Mouse (Mus musculus) forebrain, embryonic 14.5 days (tissue): ENCODE results near the gene Ypel1. TPM values are rescaled to one million over a fixed set of nuclear protein-coding genes. Genes with fewer than 3 reads are reported as not detected.
A peak's percentile ranks its signal among the peaks of the same experiment; 100 is the strongest.

Source experiments
- ATAC-seq: fragments of 200-750 bp; cut with Nextera tagmentation; 2 replicates; pipeline ENCODE4 v1.8.0; 2017; ENCODE audit warnings: mild to moderate bottlenecking, moderate library complexity
- DNase-seq: peaks from one replicate; pipeline ENCODE4 v3.0.0-alpha.2; 2015; ENCODE audit warnings: low spot score
- H3K27ac ChIP-seq: fragments of 300-500 bp; sonication (generic); 2 replicates; pipeline ENCODE4 v1.5.1; 2014; ENCODE audit warnings: low read depth, mild to moderate bottlenecking, control low read depth, low read length, moderate library complexity
- H3K27me3 ChIP-seq: fragments of 300-500 bp; sonication (generic); replicated peaks from 2 replicates; pipeline ENCODE4 v1.6.1; 2014; ENCODE audit warnings: low read length, control low read depth, mixed read lengths; ENCODE audit not compliant: control insufficient read depth, insufficient read depth
- H3K36me3 ChIP-seq: fragments of 300-500 bp; sonication (generic); 2 replicates; pipeline ENCODE4 v1.6.1; 2014; ENCODE audit warnings: low read length, control low read depth; ENCODE audit not compliant: control insufficient read depth, insufficient read depth
- H3K4me1 ChIP-seq: fragments of 300-500 bp; sonication (generic); 2 replicates; pipeline ENCODE4 v1.6.1; 2014; ENCODE audit warnings: antibody characterized with exemption, low read length, control low read depth; ENCODE audit not compliant: control insufficient read depth, insufficient read depth
- H3K4me2 ChIP-seq: fragments of 300-500 bp; sonication (generic); 2 replicates; pipeline ENCODE4 v1.6.1; 2014; ENCODE audit warnings: mild to moderate bottlenecking, control low read depth, low read length
- H3K4me3 ChIP-seq: fragments of 300-500 bp; sonication (generic); 2 replicates; pipeline ENCODE4 v1.5.1; 2014; ENCODE audit warnings: low read depth, low read length, control low read depth
- H3K9ac ChIP-seq: fragments of 300-500 bp; sonication (generic); 2 replicates; pipeline ENCODE4 v1.6.1; 2014; ENCODE audit warnings: mild to moderate bottlenecking, low read length, control low read depth, moderate library complexity
- H3K9me3 ChIP-seq: fragments of 300-500 bp; sonication (generic); replicated peaks from 2 replicates; pipeline ENCODE4 v1.6.1; 2016; ENCODE audit warnings: low read length, control low read depth, mixed read lengths; ENCODE audit not compliant: control insufficient read depth
- WGBS: fragments of 180-500 bp; shearing (Covaris S2); extraction: QIAGEN DNeasy Blood & Tissue Kit; methylation state at CpG from one replicate; pipeline ENCODE4 v1.1.7; 2014; 5-methylcytosine and 5-hydroxymethylcytosine counted together
- polyA plus RNA-seq: library from polyadenylated mRNA; unstranded; fragments of >200 nt; fragmentation: Nextera tagmentation; extraction: Ambion mirVana; gene quantifications from 2 replicates; pipeline ENCODE4 v1.2.1, GENCODE M21; 2014

Ypel1 gene
- polyA plus RNA-seq, 1 experiment from 2014 or later: 180 TPM

DNA sequence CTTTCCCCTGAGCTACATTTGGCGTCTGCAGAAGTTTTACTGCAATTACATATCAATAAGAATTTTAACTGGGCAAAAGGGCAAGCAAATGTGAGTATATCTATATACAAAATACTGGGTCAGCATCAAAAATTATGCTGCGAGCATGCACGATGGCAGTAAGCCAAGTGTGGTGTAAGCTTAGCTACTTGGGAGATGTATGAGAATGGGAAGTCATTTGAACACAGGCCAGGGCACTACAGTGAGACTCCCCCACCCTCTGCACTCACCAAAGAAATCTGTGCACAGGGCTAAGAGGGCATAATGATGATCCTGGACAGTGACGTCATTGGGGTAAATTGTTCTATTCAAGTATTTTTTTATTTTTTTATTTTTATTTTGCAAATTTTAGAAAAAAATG is 35.1 kb downstream of the Ypel1 start:
- DNase-seq (no peak), ATAC-seq (no peak)
- H3K4me2 ChIP-seq: no peak overlapping the region
- peaks cover 7% of the 10 kb centered on the region for H3K4me1 ChIP-seq
- no peak overlapping the region for H3K9ac ChIP-seq
- no peak overlapping the region for H3K27ac ChIP-seq
- H3K4me3 ChIP-seq: no peak overlapping the region
- H3K27me3 ChIP-seq: no peaks in the 10 kb centered on the region
- H3K9me3 ChIP-seq: no peaks in the 10 kb centered on the region
- 84% methylated on average over 4 of the region's 4 CpGs for WGBS
- peaks cover 78% of the 10 kb centered on the region for H3K36me3 ChIP-seq

DNA sequence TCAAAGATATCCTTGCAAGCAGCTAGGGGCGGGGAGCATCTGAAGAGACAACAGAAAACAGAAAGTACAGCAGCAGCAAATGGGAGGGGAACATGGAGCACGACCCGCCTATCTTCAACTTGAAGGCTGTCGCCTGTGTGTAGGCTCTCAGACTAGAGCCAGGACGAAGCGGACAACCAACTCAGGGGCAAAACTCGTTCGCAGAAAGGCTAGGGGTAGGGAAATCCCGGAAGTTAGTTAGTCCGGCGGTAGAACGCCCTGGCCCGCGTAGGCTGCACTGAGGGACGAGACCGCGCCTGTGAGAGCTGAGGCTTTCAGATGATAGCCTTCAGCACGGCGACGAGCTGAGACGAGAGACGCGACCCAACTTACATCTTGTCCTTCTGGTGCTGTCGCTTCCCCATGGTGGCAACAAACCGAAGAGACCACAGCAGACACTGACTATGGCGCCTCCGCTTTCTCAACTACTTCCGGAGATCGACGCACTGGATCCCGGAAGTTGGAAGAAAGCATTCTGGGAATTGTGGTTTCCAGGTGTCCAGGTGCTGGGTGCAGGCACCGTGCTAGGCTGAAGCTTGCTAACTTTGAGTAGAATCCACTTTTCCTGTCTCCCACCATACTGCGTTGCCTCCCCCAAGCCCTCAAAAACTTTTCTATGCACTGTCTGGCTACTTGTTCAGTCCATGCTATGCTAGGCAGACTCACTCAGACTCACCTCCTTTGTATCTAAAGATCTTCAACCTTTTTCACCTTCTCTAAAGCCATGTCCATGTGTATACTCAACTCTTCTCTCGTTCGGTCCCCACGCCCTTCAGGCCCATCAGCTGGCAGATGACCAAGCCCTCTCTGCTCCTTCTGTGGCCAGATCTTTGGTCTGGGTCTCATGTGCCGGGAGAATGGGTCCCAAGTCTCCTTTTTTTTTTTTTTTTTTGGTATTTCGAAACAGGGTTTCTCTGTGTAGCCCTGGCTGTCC is 41.6 kb downstream of the Ypel1 start, which contains the start of gene Ppil2:
Ppil2 (minus strand) TSS at position 487 of the 973 bp plus-strand sequence.
- Histone ChIP-seq H3K27ac (peak within 1 kb of the TSS; percentile 17; the same call in 1 of the 2 replicates), H3K36me3 (peaks cover 36% of the 10 kb centered on the region), H3K9ac (peak within 1 kb of the TSS; percentile 73), H3K4me2 (peak within 1 kb of the TSS; percentile 48), H3K27me3 (no peaks in the 10 kb centered on the region), H3K4me1 (peaks cover 7% of the 10 kb centered on the region; the same call in 1 of the 2 replicates), H3K4me3 (peak within 1 kb of the TSS; percentile 75), H3K9me3 (no peaks in the 10 kb centered on the region)
- 10% methylated on average over 38 of the region's 38 CpGs for WGBS
- ATAC-seq (peak; percentile 93), DNase-seq (peak; percentile 92)

DNA sequence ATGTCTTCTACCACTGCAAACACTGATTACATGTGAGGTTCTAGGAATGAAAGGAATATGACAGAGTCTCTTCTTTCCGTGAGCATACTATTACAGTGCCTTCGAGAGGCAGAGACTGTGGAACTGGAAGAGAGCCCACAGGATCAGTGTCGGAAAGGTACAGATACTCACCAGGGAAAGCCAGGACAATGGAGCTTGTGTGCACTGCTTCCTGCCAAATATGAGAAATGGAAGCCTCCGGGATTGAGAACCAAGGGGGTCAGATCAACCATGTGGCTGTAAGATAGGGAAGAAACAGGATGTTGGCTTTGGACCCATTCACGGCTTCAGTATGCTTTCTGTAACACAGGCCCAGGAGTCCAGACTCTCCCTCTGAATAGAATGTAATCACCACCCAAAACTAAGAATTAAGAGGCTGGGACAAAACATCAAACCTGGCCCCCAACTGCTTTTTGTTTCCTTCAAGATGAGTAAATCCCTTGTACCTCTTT is 47.9 kb downstream of the Ypel1 start:
- no peak overlapping the region for H3K4me3 ChIP-seq
- no peaks in the 10 kb centered on the region for H3K9me3 ChIP-seq
- 87% methylated on average over 5 of the region's 5 CpGs for WGBS
- peaks cover 46% of the 10 kb centered on the region for H3K36me3 ChIP-seq
- H3K27ac ChIP-seq: no peak overlapping the region
- H3K4me2 ChIP-seq: no peak overlapping the region
- no peak for ATAC-seq
- no peak overlapping the region for H3K9ac ChIP-seq
- H3K27me3 ChIP-seq: no peaks in the 10 kb centered on the region
- DNase-seq: no peak
- H3K4me1 ChIP-seq: peaks cover 4% of the 10 kb centered on the region; the same call in 1 of the 2 replicates

DNA sequence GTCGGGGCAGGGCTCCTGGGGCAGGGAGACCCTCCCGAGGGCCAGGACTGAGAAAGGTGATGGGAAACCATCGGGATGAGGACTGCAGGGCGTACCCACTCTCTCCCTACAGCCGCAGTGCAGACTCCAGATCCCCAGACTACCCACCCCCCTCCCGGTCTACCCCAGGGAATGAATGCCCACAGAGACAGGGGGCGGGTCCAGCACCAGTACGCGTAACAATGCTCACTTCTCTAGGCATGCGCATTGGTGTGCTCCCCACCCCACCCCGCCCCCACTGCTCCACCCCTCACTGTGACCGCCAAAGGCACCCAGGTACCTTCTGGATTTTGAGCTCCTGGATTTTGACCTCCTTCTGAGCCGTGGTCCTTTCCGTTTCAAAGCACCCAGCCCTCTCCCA is 52.1 kb downstream of the Ypel1 start:
- DNase-seq: peak; percentile 53
- Histone ChIP-seq H3K27me3 (no peaks in the 10 kb centered on the region), H3K36me3 (peaks cover 29% of the 10 kb centered on the region; the same call in 1 of the 2 replicates), H3K4me3 (no peak overlapping the region), H3K4me2 (peak overlapping the region; percentile 18), H3K27ac (no peak overlapping the region), H3K9me3 (no peaks in the 10 kb centered on the region), H3K4me1 (peaks cover 22% of the 10 kb centered on the region), H3K9ac (no peak overlapping the region)
- ATAC-seq: peak; percentile 24; the same call in 1 of the 2 replicates
- 39% methylated on average over 14 of the region's 14 CpGs for WGBS

DNA sequence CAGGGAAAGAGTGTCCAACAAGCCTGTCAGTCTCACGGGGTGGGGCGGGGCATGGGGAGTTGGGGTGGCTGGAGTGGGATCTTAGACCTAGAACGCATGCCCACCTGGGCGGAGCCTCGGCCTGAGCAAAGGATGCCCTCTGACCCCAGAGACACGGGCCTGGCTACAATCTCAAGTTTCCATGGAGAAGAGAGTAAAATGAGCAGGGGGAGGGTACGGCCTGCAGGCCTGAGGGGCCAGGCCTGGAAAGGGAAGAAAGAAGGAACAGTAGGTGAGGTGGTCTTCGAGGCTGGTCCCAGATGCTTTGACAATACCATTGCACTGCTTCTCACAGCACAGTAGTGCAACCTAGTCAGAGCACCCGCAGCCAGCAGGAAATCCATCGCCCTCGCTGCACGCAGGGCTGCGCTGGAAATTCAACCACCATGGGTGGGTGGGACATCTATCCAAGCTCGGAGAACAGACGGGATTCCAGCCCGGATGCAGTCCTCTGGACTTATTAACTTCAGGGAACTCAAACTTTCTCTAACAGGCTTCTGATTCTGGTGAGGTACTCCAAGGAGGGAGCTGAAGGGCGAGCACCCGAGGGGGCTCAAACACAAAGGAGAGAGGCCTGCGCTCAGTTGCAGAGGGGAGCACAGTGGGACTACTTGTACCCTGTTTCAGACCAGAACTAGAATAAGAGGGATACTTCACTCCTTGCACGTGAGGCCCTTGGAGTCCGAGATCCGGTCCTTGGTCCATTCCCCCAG is 54.8 kb downstream of the Ypel1 start:
- peak overlapping the region; percentile 48; the same call in 1 of the 2 replicates for H3K27ac ChIP-seq

DNA sequence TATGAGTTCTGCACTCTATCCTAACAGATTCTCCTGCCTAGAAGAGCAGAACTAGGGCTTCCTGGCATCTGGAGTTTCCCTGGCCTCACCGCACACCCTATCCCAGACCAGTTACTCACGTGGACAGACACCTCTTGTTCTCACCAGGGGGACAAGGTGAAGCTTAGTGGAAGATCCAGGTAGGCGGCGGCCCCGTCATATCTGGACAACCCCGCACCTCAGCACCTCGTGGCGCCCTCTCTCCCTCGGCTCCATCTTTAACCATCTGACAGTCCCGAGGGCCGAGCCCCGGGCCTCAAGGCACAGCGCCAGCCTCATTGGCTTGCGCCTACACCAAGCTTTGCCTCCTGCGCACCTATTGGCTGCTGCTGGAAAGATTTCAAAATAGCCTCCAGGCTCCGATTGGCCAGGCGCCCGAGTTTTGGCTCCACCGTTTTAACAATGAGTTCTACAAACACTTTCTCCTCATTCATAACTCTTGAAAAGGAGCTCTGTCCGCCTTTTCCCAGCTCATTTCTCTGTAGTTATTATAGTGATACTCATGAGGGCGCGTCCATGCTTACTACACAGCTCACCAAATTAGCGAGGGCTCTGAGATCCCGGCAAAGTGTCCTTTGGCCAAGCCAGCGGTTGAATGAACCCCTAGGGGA is 55.5 kb downstream of the Ypel1 start, which contains the start of gene 2610318N02Rik:
2610318N02Rik (minus strand) TSS at position 297 of the 650 bp plus-strand sequence.
- WGBS: under 1% methylated on average over 25 of the region's 25 CpGs
- Histone ChIP-seq H3K27ac (peak within 1 kb of the TSS; percentile 48; the same call in 1 of the 2 replicates), H3K9me3 (no peaks in the 10 kb centered on the region), H3K27me3 (no peaks in the 10 kb centered on the region), H3K36me3 (peaks cover 10% of the 10 kb centered on the region; the same call in 1 of the 2 replicates), H3K4me3 (peak within 1 kb of the TSS; percentile 43), H3K9ac (peak within 1 kb of the TSS; percentile 63), H3K4me1 (peaks cover 22% of the 10 kb centered on the region), H3K4me2 (peak within 1 kb of the TSS; percentile 60)
- ATAC-seq (peak; percentile 95), DNase-seq (peak; percentile 96)

More for the DNA sequence above, 54.8 kb downstream of the Ypel1 start:
- Histone ChIP-seq H3K36me3 (peaks cover 16% of the 10 kb centered on the region; the same call in 1 of the 2 replicates), H3K4me2 (peak overlapping the region; percentile 60), H3K9me3 (no peaks in the 10 kb centered on the region), H3K4me3 (peak overlapping the region; percentile 43), H3K27me3 (no peaks in the 10 kb centered on the region), H3K4me1 (peaks cover 22% of the 10 kb centered on the region), H3K9ac (peak overlapping the region; percentile 63)
- WGBS: under 1% methylated on average over 22 of the region's 22 CpGs
- ATAC-seq (peak; percentile 49), DNase-seq (peak; percentile 54)

GRCm38 (mm10) chr16:17127292-17127691 is 57.8 kb downstream of the Ypel1 start:
- Histone ChIP-seq H3K4me3 (no peak overlapping the region), H3K9me3 (no peaks in the 10 kb centered on the region), H3K9ac (no peak overlapping the region), H3K36me3 (0 out of 2 replicates have a peak, but pooled peaks cover 2% of the 10 kb centered on the region), H3K4me2 (no peak overlapping the region), H3K27ac (no peak overlapping the region), H3K27me3 (no peaks in the 10 kb centered on the region), H3K4me1 (peaks cover 25% of the 10 kb centered on the region)
- DNase-seq (peak; percentile 36), ATAC-seq (no peak)
- 89% methylated on average over 1 of the region's 1 CpGs for WGBS
